8 mouse cellular contexts compared by ENCODE assay signal in genomic region chr10:77007433-77008108, GRCm38 (mm10). TPM values are rescaled to one million over a fixed set of nuclear protein-coding genes. Genes with fewer than 3 reads are reported as not detected.
DNase-seq lines count a peak whose midpoint lies in the region; ATAC-seq and TF ChIP-seq lines count a peak whose summit lies in the region.

No protein-coding gene starts in this region.

- no peaks in the 10 kb centered on the region for H3K9me3 ChIP-seq in hindbrain, embryonic 13.5 days
- H3K9me3 ChIP-seq in stomach, embryonic 16.5 days (replicated peaks; ENCODE audit: control insufficient read depth, low read length): no peaks in the 10 kb centered on the region

- no peaks in the 10 kb centered on the region for H3K79me2 ChIP-seq in liver, adult 2 months (ENCODE audit: control insufficient read depth, insufficient read depth, low read length)

- no peak overlapping the region for H3K9ac ChIP-seq in hindbrain, embryonic 13.5 days
- no peak overlapping the region; the same call in 1 of the 2 replicates for H3K9ac ChIP-seq in liver, adult 2 months (ENCODE audit: low read depth, low read length)
- no peak overlapping the region for H3K9ac ChIP-seq in stomach, embryonic 16.5 days (ENCODE audit: low read length)

- no peaks in the 10 kb centered on the region for H3K36me3 ChIP-seq in hindbrain, embryonic 13.5 days
- H3K36me3 ChIP-seq in liver, adult 2 months (ENCODE audit: control insufficient read depth, insufficient read depth, low read length): no peaks in the 10 kb centered on the region
- no peaks in the 10 kb centered on the region for H3K36me3 ChIP-seq in stomach, embryonic 16.5 days (ENCODE audit: control insufficient read depth, insufficient read depth, low read length)

- no peak for TF ChIP-seq POLR2A in liver, adult 2 months (IDR thresholded peaks at IDR 0.05; ENCODE audit: extremely low read depth, insufficient read depth, low read length)

- H3K4me1 ChIP-seq in hindbrain, embryonic 13.5 days (replicated peaks): peaks cover 18% of the 10 kb centered on the region
- H3K4me1 ChIP-seq in liver, adult 2 months (ENCODE audit: control insufficient read depth, insufficient read depth, low read length): peaks cover 24% of the 10 kb centered on the region
- peaks cover 6% of the 10 kb centered on the region; the same call in 1 of the 2 replicates for H3K4me1 ChIP-seq in stomach, embryonic 16.5 days (ENCODE audit: control insufficient read depth, insufficient read depth, low read length)

- no peak for TF ChIP-seq CTCF in liver, adult 2 months (IDR thresholded peaks at IDR 0.05; ENCODE audit: low read depth, low read length)

- peak overlapping the region; percentile 79 for H3K27ac ChIP-seq in hindbrain, embryonic 13.5 days
- peak overlapping the region; percentile 87 for H3K27ac ChIP-seq in liver, adult 2 months (replicated peaks; ENCODE audit: insufficient read depth, low read depth, low read length)
- H3K27ac ChIP-seq in stomach, embryonic 16.5 days (ENCODE audit: low read length): peak overlapping the region; percentile 61; the same call in 1 of the 2 replicates

- no peaks in the 10 kb centered on the region for H3K27me3 ChIP-seq in hindbrain, embryonic 13.5 days
- no peaks in the 10 kb centered on the region for H3K27me3 ChIP-seq in liver, adult 2 months (ENCODE audit: control insufficient read depth, insufficient read depth, low read length)
- H3K27me3 ChIP-seq in stomach, embryonic 16.5 days (ENCODE audit: control insufficient read depth, insufficient read depth, low read length): no peaks in the 10 kb centered on the region

- no peak overlapping the region for H3K4me2 ChIP-seq in hindbrain, embryonic 13.5 days
- no peak overlapping the region for H3K4me2 ChIP-seq in stomach, embryonic 16.5 days (ENCODE audit: low read depth, low read length)

- no peak overlapping the region for H3K4me3 ChIP-seq in hindbrain, embryonic 13.5 days
- no peak overlapping the region for H3K4me3 ChIP-seq in liver, adult 2 months (ENCODE audit: insufficient read depth, low read depth, low read length)
- H3K4me3 ChIP-seq in stomach, embryonic 16.5 days (replicated peaks; ENCODE audit: low read length): no peak overlapping the region

- WGBS in hindbrain, embryonic 13.5 days: 31% methylated on average over 8 of the region's 8 CpGs
- 22% methylated on average over 8 of the region's 8 CpGs for WGBS in liver, adult 2 months
- WGBS in stomach, embryonic 16.5 days: 45% methylated on average over 8 of the region's 8 CpGs

- no peak for ATAC-seq in hindbrain, embryonic 13.5 days (ENCODE audit: low FRiP score)
- 0 out of 2 replicates have a peak, but pooled peaks have one; percentile 19 for ATAC-seq in stomach, embryonic 16.5 days (ENCODE audit: insufficient read depth, low FRiP score)

- intact Hi-C loops in left cerebral cortex, postnatal 4 days (cut with DNase I): no loop called here

- DNase-seq in left cerebral cortex, postnatal 4 days: peak; percentile 39
- no peak for DNase-seq in left cerebral cortex, adult 11 months (ENCODE audit: low spot score)
- DNase-seq in liver, adult 2 months (ENCODE audit: extremely low read depth, low read depth, low spot score): peak; percentile 80
- no peak for DNase-seq in lung, adult 18-20 months
- DNase-seq in lung, postnatal 36 days: no peak
- no peak for DNase-seq in layer of hippocampus, adult 8-10 months (ENCODE audit: low spot score in 2 of 2)

RNA-seq across cellular contexts. Expression of gene Slc19a1, which starts 24.5 kb away (rescaled TPM):
- total RNA-seq in left cerebral cortex, postnatal 4 days (2021): 10 to 100 TPM; 26.0 to 26.9 TPM
- polyA plus RNA-seq in hindbrain, embryonic 13.5 days (2015; fragmentation: Nextera tagmentation; extraction: Ambion mirVana): 30.9 and 34.9 TPM in 2 replicates
- total RNA-seq in liver, adult 2 months (2014; rRNA removed): 2.9 and 5.2 TPM in 2 replicates
- polyA plus RNA-seq in liver, adult 2 months (2012; rRNA removed): 14.8 and 15.9 TPM in 2 replicates
- polyA plus RNA-seq in stomach, embryonic 16.5 days (2015; fragmentation: Nextera tagmentation; extraction: Ambion mirVana): 32.3 and 34.6 TPM in 2 replicates
- total RNA-seq in layer of hippocampus, adult 8-10 months (2022): 10 to 100 TPM; 17.4 to 28.6 (median 22.8) TPM

RNA-seq across cellular contexts. Expression of gene Pcbp3, which starts 45.9 kb away (rescaled TPM):
- 10 to 100 TPM; 51.4 to 52.6 TPM for total RNA-seq in left cerebral cortex, postnatal 4 days (2021)
- 72.2 and 78.2 TPM in 2 replicates for polyA plus RNA-seq in hindbrain, embryonic 13.5 days (2015; fragmentation: Nextera tagmentation; extraction: Ambion mirVana)
- 0.37 and 0.40 TPM in 2 replicates for total RNA-seq in liver, adult 2 months (2014; rRNA removed)
- polyA plus RNA-seq in liver, adult 2 months (2012; rRNA removed): 0.22 and 0.55 TPM in 2 replicates
- 37.3 and 41.8 TPM in 2 replicates for polyA plus RNA-seq in stomach, embryonic 16.5 days (2015; fragmentation: Nextera tagmentation; extraction: Ambion mirVana)
- total RNA-seq in layer of hippocampus, adult 8-10 months (2022): 10 to 100 TPM; 58.1 to 68.9 (median 61.3) TPM

Comparison
In these comparisons a context has a peak if more than half of its experiments do, and no peak if none do; other contexts are left out.
1. DNase-seq: peak in left cerebral cortex, postnatal 4 days (single experiment) and liver, adult 2 months (single experiment); none in left cerebral cortex, adult 11 months (single experiment), lung, adult 18-20 months (0 of 2), lung, postnatal 36 days (single experiment) and layer of hippocampus, adult 8-10 months (0 of 2).
2. RNA of gene Pcbp3, which starts 45.9 kb away (total RNA-seq): 58.1 to 68.9 TPM in layer of hippocampus, adult 8-10 months and 51.4 to 52.6 TPM in left cerebral cortex, postnatal 4 days; 0.37 to 0.40 TPM in liver, adult 2 months; every median in the first group is over 10 times any median in the second.
3. Peak in every context shown above with its lines, with median percentiles within 50 percentile points of each other: H3K27ac ChIP-seq.